Mouse (Mus musculus) hindbrain, embryonic 11.5 days (tissue): Measurements from ENCODE around the gene Padi4. TPM values are rescaled to one million over a fixed set of nuclear protein-coding genes. Genes with fewer than 3 reads are reported as not detected.

Experiments
- ATAC-seq: fragments of 200-750 bp; cut with Nextera tagmentation; 2 replicates; pipeline ENCODE4 v1.8.0; 2017; ENCODE audit warnings: mild to moderate bottlenecking, moderate TSS enrichment, moderate library complexity; ENCODE audit not compliant: low FRiP score
- DNase-seq: peaks from one replicate; pipeline ENCODE4 v3.0.0-alpha.2; 2015; ENCODE audit warnings: low spot score
- H3K27ac ChIP-seq: fragments of 300-500 bp; sonication (generic); 2 replicates; pipeline ENCODE4 v1.5.1; 2014; ENCODE audit warnings: mild to moderate bottlenecking, low read depth, low read length
- H3K27me3 ChIP-seq: fragments of 300-500 bp; sonication (generic); 2 replicates; pipeline ENCODE4 v1.6.1; 2014; ENCODE audit warnings: mild to moderate bottlenecking, low read length, moderate library complexity, mixed read lengths; ENCODE audit not compliant: control insufficient read depth, insufficient read depth
- H3K36me3 ChIP-seq: fragments of 300-500 bp; sonication (generic); 2 replicates; pipeline ENCODE4 v1.6.1; 2014; ENCODE audit warnings: mild to moderate bottlenecking, low read length, moderate library complexity, mixed read lengths; ENCODE audit not compliant: control insufficient read depth, insufficient read depth
- H3K4me1 ChIP-seq: fragments of 300-500 bp; sonication (generic); replicated peaks from 2 replicates; pipeline ENCODE4 v1.6.1; 2014; ENCODE audit warnings: low read length, mixed read lengths; ENCODE audit not compliant: control insufficient read depth, insufficient read depth
- H3K4me2 ChIP-seq: fragments of 300-500 bp; sonication (generic); replicated peaks from 2 replicates; pipeline ENCODE4 v1.6.1; 2014; ENCODE audit warnings: mild to moderate bottlenecking, low read depth, low read length
- H3K4me3 ChIP-seq: fragments of 300-500 bp; sonication (generic); 2 replicates; pipeline ENCODE4 v1.5.1; 2014; ENCODE audit warnings: low read depth, low read length
- H3K9ac ChIP-seq: fragments of 300-500 bp; sonication (generic); 2 replicates; pipeline ENCODE4 v1.6.1; 2014; ENCODE audit warnings: low read depth, low read length
- H3K9me3 ChIP-seq: fragments of 300-500 bp; sonication (generic); 2 replicates; pipeline ENCODE4 v1.6.1; 2016; ENCODE audit warnings: low read length; ENCODE audit not compliant: control insufficient read depth
- WGBS: fragments of 180-500 bp; shearing (Covaris S2); extraction: QIAGEN DNeasy Blood & Tissue Kit; methylation state at CpG from one replicate; pipeline ENCODE4 v1.1.7; 2014; 5-methylcytosine and 5-hydroxymethylcytosine counted together
- polyA plus RNA-seq: library from polyadenylated mRNA; unstranded; fragments of >200 nt; fragmentation: Nextera tagmentation; extraction: Ambion mirVana; gene quantifications from 2 replicates; pipeline ENCODE4 v1.2.1, GENCODE M21; 2014

Padi4 gene
- polyA plus RNA-seq, 1 experiment from 2014 or later = 0.37 TPM

- ATAC-seq = no peak
- no peaks in the 10 kb centered on the region for H3K27me3 ChIP-seq
- DNase-seq = no peak
- 87% methylated on average over 10 of the region's 10 CpGs for WGBS
- H3K9ac ChIP-seq = no peak overlapping the region
- no peak overlapping the region for H3K4me2 ChIP-seq
- no peak overlapping the region for H3K4me3 ChIP-seq
- no peaks in the 10 kb centered on the region for H3K9me3 ChIP-seq
- 0 out of 2 replicates have a peak overlapping the region, but pooled peaks have one; percentile 31 for H3K27ac ChIP-seq
- 0 out of 2 replicates have a peak, but pooled peaks cover 6% of the 10 kb centered on the region for H3K4me1 ChIP-seq
- peaks cover 26% of the 10 kb centered on the region for H3K36me3 ChIP-seq
These were observed 64.4 kb downstream of the Padi4 start for GRCm38 (mm10) chr4:140709617-140710016.

GRCm38 (mm10) chr4:140709111-140709510, 64.9 kb downstream of the Padi4 start:
- H3K27ac ChIP-seq = no peak overlapping the region

GRCm38 (mm10) chr4:140708297-140708927, 65.6 kb downstream of the Padi4 start:
- H3K9ac ChIP-seq = no peak overlapping the region
- ATAC-seq (no peak), DNase-seq (no peak)
- no peaks in the 10 kb centered on the region for H3K27me3 ChIP-seq
- no peak overlapping the region for H3K4me2 ChIP-seq
- H3K4me1 ChIP-seq = peaks cover 12% of the 10 kb centered on the region
- no peaks in the 10 kb centered on the region for H3K9me3 ChIP-seq
- peaks cover 18% of the 10 kb centered on the region for H3K36me3 ChIP-seq
- WGBS = 92% methylated on average over 18 of the region's 18 CpGs
- H3K4me3 ChIP-seq = no peak overlapping the region
- no peak overlapping the region for H3K27ac ChIP-seq

More at GRCm38 (mm10) chr4:140709111-140709510, 64.9 kb downstream of the Padi4 start:
- DNase-seq = no peak
- H3K4me1 ChIP-seq = peaks cover 8% of the 10 kb centered on the region; the same call in 1 of the 2 replicates
- WGBS = 86% methylated on average over 7 of the region's 7 CpGs
- peaks cover 22% of the 10 kb centered on the region for H3K36me3 ChIP-seq
- no peak overlapping the region for H3K9ac ChIP-seq
- no peaks in the 10 kb centered on the region for H3K27me3 ChIP-seq
- no peak overlapping the region for H3K4me2 ChIP-seq
- ATAC-seq = no peak
- no peak overlapping the region for H3K4me3 ChIP-seq
- no peaks in the 10 kb centered on the region for H3K9me3 ChIP-seq

GRCm38 (mm10) chr4:140707615-140708014, 66.4 kb downstream of the Padi4 start:
- Histone ChIP-seq H3K9ac (no peak overlapping the region), H3K4me3 (no peak overlapping the region), H3K27ac (no peak overlapping the region), H3K4me2 (no peak overlapping the region), H3K36me3 (peaks cover 15% of the 10 kb centered on the region), H3K27me3 (no peaks in the 10 kb centered on the region), H3K9me3 (no peaks in the 10 kb centered on the region), H3K4me1 (peaks cover 12% of the 10 kb centered on the region)
- 88% methylated on average over 4 of the region's 4 CpGs for WGBS
- no peak for ATAC-seq
- DNase-seq = no peak

- Histone ChIP-seq H3K4me2 (peak overlapping the region; percentile 84), H3K27ac (0 out of 2 replicates have a peak overlapping the region, but pooled peaks have one; percentile 2), H3K9ac (peak overlapping the region; percentile 95), H3K9me3 (no peaks in the 10 kb centered on the region), H3K36me3 (peaks cover 4% of the 10 kb centered on the region; the same call in 1 of the 2 replicates), H3K4me1 (peaks cover 9% of the 10 kb centered on the region), H3K4me3 (peak overlapping the region; percentile 97), H3K27me3 (peaks cover 15% of the 10 kb centered on the region)
- ATAC-seq (no peak), DNase-seq (no peak)
- WGBS = 57% methylated on average over 4 of the region's 4 CpGs
These were observed 69.9 kb downstream of the Padi4 start for GRCm38 (mm10) chr4:140704166-140704565.

- Histone ChIP-seq H3K27ac (peak overlapping the region; percentile 99; the same call in 1 of the 2 replicates), H3K4me3 (peak overlapping the region; percentile 97), H3K4me2 (peak overlapping the region; percentile 84), H3K27me3 (peaks cover 20% of the 10 kb centered on the region), H3K9me3 (no peaks in the 10 kb centered on the region), H3K9ac (peak overlapping the region; percentile 95), H3K36me3 (peaks cover 3% of the 10 kb centered on the region; the same call in 1 of the 2 replicates), H3K4me1 (peaks cover 9% of the 10 kb centered on the region)
- ATAC-seq = no peak
- peak; percentile 54 for DNase-seq
- 9% methylated on average over 8 of the region's 8 CpGs for WGBS
These were observed 70.4 kb downstream of the Padi4 start for GRCm38 (mm10) chr4:140703636-140704035.

- Histone ChIP-seq H3K9ac (peak overlapping the region; percentile 95), H3K4me2 (peak overlapping the region; percentile 84), H3K27me3 (peaks cover 22% of the 10 kb centered on the region), H3K4me3 (peak overlapping the region; percentile 97), H3K36me3 (no peaks in the 10 kb centered on the region), H3K4me1 (peaks cover 9% of the 10 kb centered on the region), H3K9me3 (no peaks in the 10 kb centered on the region), H3K27ac (peak overlapping the region; percentile 99)
- DNase-seq (peak; percentile 91), ATAC-seq (peak; percentile 80)
- 0% methylated on average over 41 of the region's 68 CpGs for WGBS
These were observed 71.3 kb downstream of the Padi4 start for GRCm38 (mm10) chr4:140702611-140703327.

GRCm38 (mm10) chr4:140701716-140702561, 72.1 kb downstream of the Padi4 start:
- peak; percentile 63 for DNase-seq
- H3K36me3 ChIP-seq = no peaks in the 10 kb centered on the region
- H3K4me3 ChIP-seq = peak overlapping the region; percentile 97
- peak overlapping the region; percentile 99 for H3K27ac ChIP-seq
- 0% methylated on average over 12 of the region's 107 CpGs for WGBS
- no peaks in the 10 kb centered on the region for H3K9me3 ChIP-seq
- ATAC-seq = no peak
- peaks cover 22% of the 10 kb centered on the region for H3K27me3 ChIP-seq
- H3K9ac ChIP-seq = peak overlapping the region; percentile 95
- peak overlapping the region; percentile 84 for H3K4me2 ChIP-seq
- H3K4me1 ChIP-seq = peaks cover 9% of the 10 kb centered on the region
